Mouse (Mus musculus): ENCODE data around the gene Npr2.

Npr2 gene

GRCm38 (mm10) chr4:43672070-43672469 is 40.3 kb downstream of the Npr2 start:
- DNase-seq (ENCODE audit: low read depth, low spot score), result peak; percentile 55

GRCm38 (mm10) chr4:43673703-43674102 is 42.0 kb downstream of the Npr2 start:
- DNase-seq (ENCODE audit: low read depth, low spot score), result no peak

DNA sequence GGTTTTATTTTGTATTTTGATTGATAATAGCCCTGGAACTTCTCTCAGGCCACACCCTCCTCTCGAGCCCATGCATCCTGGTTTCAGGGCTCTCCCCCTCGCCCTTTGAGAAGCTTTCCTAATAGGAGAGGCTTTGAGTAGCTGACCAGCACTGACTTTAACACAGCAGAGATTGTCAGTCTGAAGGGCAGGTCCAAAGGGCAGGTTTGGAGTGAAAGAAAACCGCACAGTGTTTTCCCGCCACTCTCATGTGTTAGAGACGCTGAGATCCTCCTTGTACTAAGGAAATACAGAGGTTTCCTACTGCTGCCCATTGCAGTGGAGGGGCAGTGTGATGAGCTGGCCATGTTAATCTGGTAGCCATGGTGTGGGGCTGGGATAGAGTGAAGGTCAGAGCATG is 43.2 kb downstream of the Npr2 start:
- no peak for DNase-seq (ENCODE audit: low read depth, low spot score)

DNA sequence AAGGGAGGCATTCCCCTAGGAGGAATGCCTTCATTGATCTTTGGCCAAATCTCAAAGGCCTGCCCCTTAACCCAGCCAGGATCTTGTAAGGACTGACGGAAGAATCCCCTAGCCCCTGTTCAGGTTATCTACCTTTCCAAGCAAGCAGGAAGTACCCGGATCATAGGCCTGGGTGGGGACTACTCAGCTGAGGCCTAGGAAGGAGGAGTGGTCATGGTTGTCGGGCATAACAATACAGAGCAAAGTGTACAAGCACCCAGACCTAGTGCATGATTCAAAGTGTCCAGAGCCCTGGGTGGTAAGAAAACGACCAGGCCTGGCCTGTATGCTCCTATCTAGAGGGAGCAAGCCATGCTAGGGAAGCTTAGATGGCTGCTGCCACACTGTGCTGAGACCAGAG is 43.9 kb downstream of the Npr2 start:
- DNase-seq (ENCODE audit: low read depth, low spot score), result no peak

DNA sequence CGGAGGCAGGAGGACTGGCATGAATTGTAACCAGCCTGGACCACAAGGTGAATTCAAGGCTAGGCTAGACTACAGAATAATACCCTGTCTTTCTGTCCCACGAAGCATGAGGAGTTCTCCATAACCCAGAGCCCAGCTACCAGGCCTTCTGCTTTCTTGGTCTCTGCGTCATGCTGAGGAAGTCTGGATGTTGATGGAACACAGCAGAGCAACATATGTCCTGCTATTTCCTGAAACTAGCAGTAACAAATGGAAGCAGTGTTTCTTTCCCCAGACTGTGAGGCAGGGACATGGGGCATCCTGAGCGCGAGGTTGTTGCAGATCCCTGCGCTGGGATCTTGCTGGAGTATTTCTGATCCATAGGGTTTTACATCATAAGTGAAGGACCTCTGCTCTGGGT is 46.8 kb downstream of the Npr2 start:
- DNase-seq (ENCODE audit: low read depth, low spot score), result no peak

GRCm38 (mm10) chr4:43679416-43680043 is 47.8 kb downstream of the Npr2 start:
- DNase-seq (ENCODE audit: low read depth, low spot score), result no peak

- DNase-seq (ENCODE audit: low read depth, low spot score), result no peak
Observed at GRCm38 (mm10) chr4:43690021-43690420, 58.3 kb downstream of the Npr2 start.

DNA sequence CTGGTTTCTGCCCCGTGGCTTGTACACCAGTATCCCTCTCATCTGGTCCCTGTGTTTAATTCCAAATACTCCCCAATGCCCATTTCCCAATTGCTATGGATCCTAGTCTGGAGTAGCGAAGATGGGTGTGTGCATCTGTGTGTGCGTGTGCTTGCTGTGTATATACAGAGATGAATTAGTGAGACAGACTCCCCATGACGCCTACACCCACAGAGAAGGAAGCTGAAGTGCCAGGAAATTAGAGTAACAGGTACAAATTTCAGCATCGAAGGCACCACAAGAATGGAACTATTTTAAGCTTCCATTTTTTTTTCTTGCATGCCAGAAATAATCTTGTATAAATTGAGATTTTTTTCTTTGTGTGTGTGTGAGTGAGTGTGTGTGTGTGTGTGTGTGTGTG is 59.3 kb downstream of the Npr2 start:
- no peak for DNase-seq (ENCODE audit: low read depth, low spot score)

DNA sequence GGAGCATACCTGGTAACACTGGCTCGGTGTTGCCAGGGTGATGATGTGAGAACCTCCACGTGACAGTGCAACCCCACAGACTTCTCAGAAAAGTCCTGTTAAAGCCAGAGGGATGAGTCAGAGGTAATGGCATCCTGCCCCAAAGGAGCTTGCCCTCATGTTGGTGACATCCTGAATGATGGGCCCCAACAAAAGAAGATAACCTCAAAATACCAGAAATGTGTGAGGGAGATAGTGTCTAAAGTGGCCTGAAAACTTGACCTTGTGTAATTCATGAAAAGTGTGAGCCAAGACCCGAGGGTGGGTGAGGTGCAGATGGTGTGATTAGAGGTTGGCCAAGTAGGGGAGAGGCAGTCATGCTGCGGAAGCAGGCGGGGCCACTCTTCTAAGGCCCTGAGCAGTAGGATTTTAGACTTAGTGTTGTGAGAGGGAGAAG is 62.1 kb downstream of the Npr2 start:
- DNase-seq (ENCODE audit: low read depth, low spot score), result no peak

DNA sequence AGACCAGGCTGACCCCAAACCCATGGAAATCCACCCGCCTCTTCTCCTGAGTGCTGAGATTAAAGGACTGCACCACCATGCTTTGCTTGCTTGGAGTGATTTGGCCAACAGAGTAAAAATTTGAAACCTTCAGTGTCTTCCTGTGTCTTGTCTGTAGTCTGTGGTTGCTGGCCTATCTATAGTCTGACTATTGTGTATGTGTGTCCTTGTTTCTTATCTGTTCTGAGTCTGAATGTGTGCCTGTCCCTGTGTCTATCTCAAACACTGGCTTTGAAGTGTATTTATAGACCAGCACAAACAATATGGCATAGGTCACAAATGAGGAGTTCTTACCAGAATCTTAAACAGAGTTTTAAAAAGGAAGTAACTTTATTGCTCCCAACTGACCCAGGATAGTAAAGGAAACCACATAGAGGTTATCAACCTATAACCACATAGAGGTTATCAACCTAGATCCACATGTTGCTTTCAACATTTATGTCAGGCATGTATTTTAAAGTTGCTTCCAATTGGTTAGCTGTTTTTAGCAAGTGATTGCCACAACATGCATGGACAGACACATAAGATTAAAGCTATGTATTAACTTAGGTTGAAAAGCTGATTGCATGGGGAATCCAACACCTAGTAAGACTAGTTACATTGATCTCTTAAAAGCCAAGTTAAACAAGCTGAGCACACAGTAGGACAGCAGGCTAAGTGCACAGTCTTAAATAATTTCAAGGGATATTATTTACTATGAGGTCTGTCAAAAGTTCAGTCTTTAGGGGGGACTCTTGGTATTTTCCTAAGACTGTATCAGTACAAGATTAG is 62.9 kb downstream of the Npr2 start:
- no peak for DNase-seq (ENCODE audit: low read depth, low spot score)

GRCm38 (mm10) chr4:43695249-43695671 is 63.5 kb downstream of the Npr2 start:
- DNase-seq (ENCODE audit: low read depth, low spot score), result no peak

GRCm38 (mm10) chr4:43696561-43696960 is 64.8 kb downstream of the Npr2 start:
- DNase-seq (ENCODE audit: low read depth, low spot score), result no peak

GRCm38 (mm10) chr4:43700707-43701106 is 69.0 kb downstream of the Npr2 start, which contains the start of gene Olfr70:
Olfr70 (minus strand) TSS chr4:43700807.
- no peak for DNase-seq (ENCODE audit: low read depth, low spot score)

Data from brain, embryonic 18.5 days (tissue).